Mouse (Mus musculus): ENCODE measurements around the gene Gm28047. TPM values are rescaled to one million over a fixed set of nuclear protein-coding genes. Genes with fewer than 3 reads are reported as not detected.

The Gm28047 gene
- polyA plus RNA-seq, 1 experiment from 2014 or later: not detected

DNA sequence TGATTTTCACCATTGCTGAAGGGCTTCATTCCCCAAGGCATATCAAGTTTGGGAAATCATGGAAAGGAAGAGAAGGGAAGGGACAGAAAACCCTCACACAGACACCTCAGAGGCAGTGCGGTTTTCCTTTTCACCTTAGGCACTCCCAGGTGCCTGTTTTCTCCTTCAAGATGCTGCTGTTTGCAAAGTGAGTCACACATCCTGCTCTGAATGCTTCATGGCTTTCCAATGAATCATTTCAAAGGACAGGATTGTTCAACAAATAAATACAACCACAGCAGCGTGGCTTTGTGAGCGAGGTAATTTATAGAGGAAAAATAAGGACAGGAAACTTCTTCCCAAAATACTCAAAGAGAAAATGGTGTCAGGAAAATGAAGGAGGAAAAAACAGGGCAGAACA lies 52.8 kb downstream of the Gm28047 start:
- Histone ChIP-seq H3K4me3 (no peak overlapping the region), H3K9me3 (replicated peaks) (no peaks in the 10 kb centered on the region)
- WGBS (ENCODE audit: insufficient replicate concordance): 81% methylated on average over 3 of the region's 3 CpGs

GRCm38 (mm10) chr15:102567849-102568248 lies 57.0 kb downstream of the Gm28047 start:
- peaks cover 9% of the 10 kb centered on the region for H3K36me3 ChIP-seq
- 66% methylated on average over 2 of the region's 2 CpGs for WGBS (ENCODE audit: insufficient replicate concordance)
- no peaks in the 10 kb centered on the region for H3K27me3 ChIP-seq (replicated peaks)
- no peak overlapping the region for H3K4me2 ChIP-seq
- ATAC-seq: no peak
- no peak overlapping the region for H3K27ac ChIP-seq
- no peak overlapping the region for H3K4me3 ChIP-seq
- no peaks in the 10 kb centered on the region for H3K4me1 ChIP-seq
- no peak overlapping the region for H3K9ac ChIP-seq
- H3K9me3 ChIP-seq (replicated peaks): no peaks in the 10 kb centered on the region

More for the DNA sequence above, 52.8 kb downstream of the Gm28047 start:
- no peak for ATAC-seq
- no peaks in the 10 kb centered on the region for H3K27me3 ChIP-seq (replicated peaks)
- no peak overlapping the region for H3K4me2 ChIP-seq
- H3K4me1 ChIP-seq: no peaks in the 10 kb centered on the region
- H3K36me3 ChIP-seq: peaks cover 10% of the 10 kb centered on the region; the same call in 1 of the 2 replicates
- no peak overlapping the region for H3K27ac ChIP-seq
- no peak overlapping the region for H3K9ac ChIP-seq

- Histone ChIP-seq H3K4me2 (no peak overlapping the region), H3K9me3 (replicated peaks) (no peaks in the 10 kb centered on the region), H3K4me3 (no peak overlapping the region), H3K9ac (no peak overlapping the region), H3K36me3 (peaks cover 27% of the 10 kb centered on the region), H3K27me3 (replicated peaks) (no peaks in the 10 kb centered on the region), H3K27ac (no peak overlapping the region), H3K4me1 (no peaks in the 10 kb centered on the region)
- 83% methylated on average over 5 of the region's 5 CpGs for WGBS (ENCODE audit: insufficient replicate concordance)
- ATAC-seq: no peak
Measured at GRCm38 (mm10) chr15:102563681-102564080, 61.2 kb downstream of the Gm28047 start.

DNA sequence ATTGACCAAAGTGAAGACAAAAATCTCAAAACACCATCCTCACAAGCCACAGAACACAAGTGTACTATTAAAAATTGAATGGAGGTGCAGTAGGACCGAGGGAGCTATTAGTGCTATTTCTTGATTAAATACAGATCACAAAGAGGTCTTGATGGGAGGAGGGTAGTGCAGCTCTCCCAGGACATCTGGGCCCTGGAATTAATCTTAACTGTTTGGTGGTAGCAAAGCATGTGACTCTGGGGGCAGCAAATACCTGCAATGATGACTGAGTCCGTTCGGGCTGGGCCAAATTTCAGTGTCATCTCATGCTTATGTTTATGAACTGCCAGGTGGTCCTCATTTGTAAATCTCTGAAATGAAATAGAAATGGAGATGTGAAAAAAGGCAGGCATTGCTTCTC lies 61.8 kb downstream of the Gm28047 start:
- peaks cover 27% of the 10 kb centered on the region for H3K36me3 ChIP-seq
- no peaks in the 10 kb centered on the region for H3K9me3 ChIP-seq (replicated peaks)
- no peak overlapping the region for H3K27ac ChIP-seq
- no peak overlapping the region for H3K4me3 ChIP-seq
- H3K4me1 ChIP-seq: no peaks in the 10 kb centered on the region
- ATAC-seq: no peak
- WGBS (ENCODE audit: insufficient replicate concordance): 74% methylated on average over 3 of the region's 3 CpGs
- H3K4me2 ChIP-seq: no peak overlapping the region
- H3K27me3 ChIP-seq (replicated peaks): no peaks in the 10 kb centered on the region
- H3K9ac ChIP-seq: no peak overlapping the region

GRCm38 (mm10) chr15:102562491-102562890 lies 62.4 kb downstream of the Gm28047 start:
- no peak for ATAC-seq
- Histone ChIP-seq H3K27ac (no peak overlapping the region), H3K27me3 (replicated peaks) (no peaks in the 10 kb centered on the region), H3K9ac (no peak overlapping the region), H3K4me2 (no peak overlapping the region), H3K36me3 (peaks cover 28% of the 10 kb centered on the region), H3K4me3 (no peak overlapping the region), H3K4me1 (no peaks in the 10 kb centered on the region), H3K9me3 (replicated peaks) (no peaks in the 10 kb centered on the region)
- WGBS (ENCODE audit: insufficient replicate concordance): 88% methylated on average over 1 of the region's 1 CpGs

DNA sequence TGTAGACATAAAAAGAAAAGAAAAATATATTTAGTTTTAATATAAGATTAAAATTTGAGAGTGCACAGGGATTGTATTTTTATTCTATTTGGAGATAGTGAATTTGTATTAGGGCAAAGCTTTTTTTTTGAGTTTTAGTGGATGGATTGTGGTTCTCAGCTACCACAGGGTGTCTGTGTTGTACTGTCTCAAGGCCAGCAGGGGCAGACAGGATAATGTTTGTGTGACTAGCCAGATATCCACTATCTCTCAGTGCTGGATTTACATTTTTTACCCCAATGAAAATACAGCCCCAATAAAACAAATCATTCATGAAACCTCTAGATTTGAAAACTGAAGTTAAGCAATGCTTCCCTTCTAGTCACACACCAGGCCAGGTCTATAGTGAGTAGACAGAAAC lies 67.3 kb downstream of the Gm28047 start:
- Histone ChIP-seq H3K9ac (no peak overlapping the region), H3K36me3 (peaks cover 62% of the 10 kb centered on the region), H3K4me3 (no peak overlapping the region)

DNA sequence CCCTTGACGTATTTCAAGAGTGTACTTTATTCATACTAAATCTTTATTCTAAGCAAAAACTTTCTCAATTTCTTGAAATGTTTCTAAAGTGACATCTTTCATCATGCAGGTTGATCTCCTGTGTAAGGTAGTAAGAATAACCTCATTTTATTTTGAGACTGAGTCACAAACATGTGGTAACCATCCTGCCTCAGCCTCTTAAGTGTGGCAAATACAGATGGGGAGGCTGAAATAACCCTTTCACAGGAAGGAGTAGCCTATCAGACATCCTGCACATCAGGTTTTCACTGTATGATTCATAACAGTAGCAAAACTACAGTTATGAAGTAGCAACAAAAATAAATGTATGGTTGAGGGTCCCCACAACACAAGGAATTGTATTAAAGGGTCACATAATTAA lies 69.3 kb downstream of the Gm28047 start:
- H3K4me3 ChIP-seq: no peak overlapping the region
- no peak overlapping the region for H3K27ac ChIP-seq
- WGBS (ENCODE audit: insufficient replicate concordance): 85% methylated on average over 1 of the region's 1 CpGs
- peaks cover 69% of the 10 kb centered on the region for H3K36me3 ChIP-seq
- no peaks in the 10 kb centered on the region for H3K27me3 ChIP-seq (replicated peaks)
- H3K4me2 ChIP-seq: no peak overlapping the region
- H3K4me1 ChIP-seq: no peaks in the 10 kb centered on the region
- no peak for ATAC-seq
- H3K9ac ChIP-seq: no peak overlapping the region
- no peaks in the 10 kb centered on the region for H3K9me3 ChIP-seq (replicated peaks)

More for the DNA sequence above, 67.3 kb downstream of the Gm28047 start:
- H3K27me3 ChIP-seq (replicated peaks): no peaks in the 10 kb centered on the region
- no peak overlapping the region for H3K4me2 ChIP-seq
- no peak overlapping the region for H3K27ac ChIP-seq
- no peak for ATAC-seq
- H3K9me3 ChIP-seq (replicated peaks): no peaks in the 10 kb centered on the region
- H3K4me1 ChIP-seq: no peaks in the 10 kb centered on the region

GRCm38 (mm10) chr15:102552599-102552998 lies 72.3 kb downstream of the Gm28047 start:
- no peak overlapping the region for H3K27ac ChIP-seq
- no peak overlapping the region for H3K4me2 ChIP-seq
- no peak for ATAC-seq
- no peaks in the 10 kb centered on the region for H3K9me3 ChIP-seq (replicated peaks)
- WGBS (ENCODE audit: insufficient replicate concordance): 88% methylated on average over 5 of the region's 5 CpGs
- H3K36me3 ChIP-seq: peaks cover 77% of the 10 kb centered on the region
- H3K9ac ChIP-seq: no peak overlapping the region
- no peaks in the 10 kb centered on the region for H3K4me1 ChIP-seq
- no peak overlapping the region for H3K4me3 ChIP-seq
- H3K27me3 ChIP-seq (replicated peaks): no peaks in the 10 kb centered on the region

- H3K36me3 ChIP-seq: peaks cover 75% of the 10 kb centered on the region
- no peak for ATAC-seq
Measured at GRCm38 (mm10) chr15:102547478-102547877, 77.4 kb downstream of the Gm28047 start.

DNA sequence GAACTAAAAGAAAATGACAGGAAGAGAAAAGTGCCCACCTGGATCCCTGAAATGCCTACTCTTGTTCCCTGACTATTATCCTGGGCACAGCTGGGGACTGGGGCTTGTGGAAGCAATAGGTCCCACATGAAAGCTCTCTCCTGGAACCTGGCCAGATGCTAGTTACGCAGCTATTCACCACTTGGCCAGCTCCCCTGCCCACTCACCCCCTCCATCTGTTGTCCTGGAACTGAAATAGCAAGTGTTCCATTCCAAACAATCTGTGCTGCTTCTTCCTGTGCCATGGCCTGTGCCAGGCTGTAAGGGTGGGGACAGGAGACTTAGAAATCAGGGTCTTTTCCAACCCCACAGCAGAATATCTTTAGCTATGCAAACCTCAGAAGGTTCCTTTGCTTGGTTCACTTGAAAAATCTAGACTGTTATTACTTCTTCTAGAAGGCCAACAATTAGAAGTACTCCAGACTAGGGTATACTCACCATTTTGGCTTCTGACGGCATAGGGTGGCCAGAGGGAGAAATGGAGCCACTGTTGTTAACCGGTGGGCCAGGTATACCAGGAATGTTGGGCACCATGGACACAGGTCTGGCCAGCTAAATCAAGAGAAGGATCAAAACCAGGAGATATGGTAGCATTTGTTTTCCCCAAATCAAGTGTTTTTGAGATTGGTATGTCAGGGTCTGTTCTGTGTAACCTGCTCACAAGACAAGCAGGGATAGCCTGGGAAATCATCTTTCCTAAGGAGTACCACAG lies 78.0 kb downstream of the Gm28047 start:
- H3K4me3 ChIP-seq: no peak overlapping the region
- H3K27ac ChIP-seq: no peak overlapping the region
- H3K4me1 ChIP-seq: no peaks in the 10 kb centered on the region
- WGBS (ENCODE audit: insufficient replicate concordance): 74% methylated on average over 3 of the region's 3 CpGs
- ATAC-seq: no peak
- no peak overlapping the region for H3K9ac ChIP-seq
- H3K27me3 ChIP-seq (replicated peaks): no peaks in the 10 kb centered on the region
- H3K4me2 ChIP-seq: no peak overlapping the region
- H3K9me3 ChIP-seq (replicated peaks): no peaks in the 10 kb centered on the region
- H3K36me3 ChIP-seq: peaks cover 75% of the 10 kb centered on the region

More at GRCm38 (mm10) chr15:102547478-102547877, 77.4 kb downstream of the Gm28047 start:
- no peak overlapping the region for H3K4me3 ChIP-seq
- no peak overlapping the region for H3K4me2 ChIP-seq
- no peak overlapping the region for H3K27ac ChIP-seq
- no peak overlapping the region for H3K9ac ChIP-seq
- H3K4me1 ChIP-seq: no peaks in the 10 kb centered on the region
- no peaks in the 10 kb centered on the region for H3K9me3 ChIP-seq (replicated peaks)
- no peaks in the 10 kb centered on the region for H3K27me3 ChIP-seq (replicated peaks)
- WGBS (ENCODE audit: insufficient replicate concordance): 84% methylated on average over 3 of the region's 3 CpGs

GRCm38 (mm10) chr15:102546246-102546645 lies 78.6 kb downstream of the Gm28047 start:
- no peak overlapping the region for H3K4me3 ChIP-seq
- H3K4me1 ChIP-seq: no peaks in the 10 kb centered on the region
- no peak for ATAC-seq
- no peaks in the 10 kb centered on the region for H3K9me3 ChIP-seq (replicated peaks)
- H3K27ac ChIP-seq: no peak overlapping the region
- H3K36me3 ChIP-seq: peaks cover 75% of the 10 kb centered on the region
- no peak overlapping the region for H3K4me2 ChIP-seq
- WGBS (ENCODE audit: insufficient replicate concordance): 79% methylated on average over 3 of the region's 3 CpGs
- H3K27me3 ChIP-seq (replicated peaks): no peaks in the 10 kb centered on the region
- H3K9ac ChIP-seq: no peak overlapping the region

DNA sequence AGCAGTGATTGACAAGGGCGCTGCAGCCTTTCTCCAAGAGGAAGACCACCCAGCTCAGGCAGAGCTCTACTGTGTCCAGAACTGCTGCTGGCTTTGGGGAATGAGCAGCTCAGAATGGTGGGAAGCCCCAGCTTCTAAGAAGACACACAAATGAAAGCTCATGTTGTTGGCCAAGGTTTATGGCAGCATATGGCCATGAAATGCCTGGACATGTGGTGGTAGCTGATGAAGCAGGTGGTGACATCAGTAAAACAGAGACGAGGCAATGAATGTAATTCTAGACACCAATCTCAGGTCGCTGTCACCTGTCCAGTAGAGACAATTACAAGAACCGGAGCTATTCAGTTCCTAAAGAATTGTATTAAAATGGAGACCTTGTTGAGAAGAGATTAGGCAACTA lies 80.1 kb downstream of the Gm28047 start:
- Histone ChIP-seq H3K4me2 (no peak overlapping the region), H3K4me1 (no peaks in the 10 kb centered on the region), H3K9me3 (replicated peaks) (no peaks in the 10 kb centered on the region), H3K4me3 (no peak overlapping the region), H3K9ac (no peak overlapping the region), H3K27me3 (replicated peaks) (no peaks in the 10 kb centered on the region), H3K27ac (no peak overlapping the region), H3K36me3 (peaks cover 82% of the 10 kb centered on the region)
- ATAC-seq: no peak
- 87% methylated on average over 4 of the region's 4 CpGs for WGBS (ENCODE audit: insufficient replicate concordance)

DNA sequence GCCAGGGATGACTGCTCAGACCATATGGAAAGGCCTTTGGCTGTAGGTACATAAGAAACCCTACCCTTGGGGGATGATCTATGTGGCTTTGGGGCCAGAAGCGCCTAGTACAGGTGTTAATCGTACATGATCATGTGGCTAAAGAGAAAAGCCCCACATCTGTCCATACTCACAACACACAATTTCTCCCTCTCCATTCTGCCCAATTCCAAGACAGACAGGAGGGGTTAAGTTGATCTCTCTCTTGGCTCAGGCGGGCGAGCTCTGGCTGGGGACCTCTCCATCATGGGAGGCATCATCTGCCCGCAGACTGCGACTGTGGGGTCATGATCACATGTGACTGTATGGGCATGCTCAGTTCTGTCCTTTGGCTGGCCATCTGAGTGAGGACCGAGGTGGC lies 90.9 kb downstream of the Gm28047 start:
- Histone ChIP-seq H3K4me2 (no peak overlapping the region), H3K36me3 (peaks cover 77% of the 10 kb centered on the region), H3K9ac (no peak overlapping the region), H3K9me3 (replicated peaks) (no peaks in the 10 kb centered on the region), H3K27me3 (replicated peaks) (no peaks in the 10 kb centered on the region), H3K27ac (no peak overlapping the region), H3K4me1 (no peaks in the 10 kb centered on the region), H3K4me3 (no peak overlapping the region)
- ATAC-seq: no peak
- 83% methylated on average over 7 of the region's 7 CpGs for WGBS (ENCODE audit: insufficient replicate concordance)
